In genomic region chr3:34751551-34751950, GRCm38 (mm10) we compare ENCODE assay signal across 15 mouse cellular contexts.
DNase-seq lines count a peak whose midpoint lies in the region; ATAC-seq and TF ChIP-seq lines count a peak whose summit lies in the region.
"Had no signal": no experiment of that assay in that cellular context is flagged by ENCODE, and none has a peak within 500 bp of the region (broad histone marks: within the 10 kb centered on the region; RNA-seq: fewer than 3 reads in every experiment).

No protein-coding gene starts in this region.

- no peak overlapping the region for H3K4me3 ChIP-seq in layer of hippocampus, adult 2 months
- no peak overlapping the region for H3K4me3 ChIP-seq in forebrain, embryonic 16.5 days (replicated peaks; ENCODE audit: low read length)
- H3K4me3 ChIP-seq in stomach, postnatal 0 days (ENCODE audit: low read depth, low read length) = no peak overlapping the region
- H3K4me3 ChIP-seq in heart, embryonic 10.5 days = no peak overlapping the region
- H3K4me3 ChIP-seq: embryonic facial prominence, embryonic 13.5 days; heart, embryonic 13.5 days; limb, embryonic 15.5 days had no signal

- TF ChIP-seq EP300 in stomach, postnatal 0 days (optimal IDR thresholded peaks at IDR 0.05) = no peak

- TF ChIP-seq CTCF in layer of hippocampus, adult 2 months (conservative IDR thresholded peaks at IDR 0.05) = peak; percentile 48
- peak; percentile 26 for TF ChIP-seq CTCF in stomach, postnatal 0 days (IDR thresholded peaks at IDR 0.05; ENCODE audit: low read depth)

- ATAC-seq in forebrain, embryonic 16.5 days = peak; percentile 64; the same call in 1 of the 2 replicates
- peak; percentile 45; the same call in 1 of the 2 replicates for ATAC-seq in stomach, postnatal 0 days (ENCODE audit: low FRiP score, low TSS enrichment)
- ATAC-seq: intestine, postnatal 0 days; Patski had no signal

- H3K4me2 ChIP-seq in forebrain, embryonic 16.5 days (ENCODE audit: low read length) = no peak overlapping the region
- H3K4me2 ChIP-seq in stomach, postnatal 0 days (replicated peaks; ENCODE audit: low read depth) = no peak overlapping the region
- H3K4me2 ChIP-seq: embryonic facial prominence, embryonic 13.5 days; heart, embryonic 13.5 days; limb, embryonic 15.5 days had no signal

- H3K9me3 ChIP-seq in forebrain, embryonic 16.5 days (ENCODE audit: control insufficient read depth, low read length) = no peaks in the 10 kb centered on the region
- H3K9me3 ChIP-seq in stomach, postnatal 0 days (ENCODE audit: control insufficient read depth, low read length) = no peaks in the 10 kb centered on the region
- no peaks in the 10 kb centered on the region for H3K9me3 ChIP-seq in heart, embryonic 10.5 days
- H3K9me3 ChIP-seq: embryonic facial prominence, embryonic 13.5 days; heart, embryonic 13.5 days; limb, embryonic 15.5 days had no signal

- H3K36me3 ChIP-seq in forebrain, embryonic 16.5 days (ENCODE audit: control insufficient read depth, insufficient read depth) = no peaks in the 10 kb centered on the region
- no peaks in the 10 kb centered on the region for H3K36me3 ChIP-seq in stomach, postnatal 0 days (ENCODE audit: control insufficient read depth, insufficient read depth, low read length)
- H3K36me3 ChIP-seq in heart, embryonic 10.5 days = no peaks in the 10 kb centered on the region
- H3K36me3 ChIP-seq: embryonic facial prominence, embryonic 13.5 days; heart, embryonic 13.5 days; limb, embryonic 15.5 days had no signal

- 49% methylated on average over 5 of the region's 5 CpGs for WGBS in forebrain, embryonic 16.5 days
- 47% methylated on average over 5 of the region's 5 CpGs for WGBS in stomach, postnatal 0 days
- 79% methylated on average over 5 of the region's 5 CpGs for WGBS in heart, embryonic 10.5 days

- no peaks in the 10 kb centered on the region for H3K27me3 ChIP-seq in forebrain, embryonic 16.5 days (replicated peaks; ENCODE audit: control insufficient read depth, insufficient read depth, low read length)
- H3K27me3 ChIP-seq in stomach, postnatal 0 days (ENCODE audit: control insufficient read depth, insufficient read depth, low read length) = no peaks in the 10 kb centered on the region
- no peaks in the 10 kb centered on the region for H3K27me3 ChIP-seq in heart, embryonic 10.5 days (ENCODE audit: insufficient read depth, poor library complexity, severe bottlenecking)
- H3K27me3 ChIP-seq: embryonic facial prominence, embryonic 13.5 days; heart, embryonic 13.5 days; limb, embryonic 15.5 days; Patski had no signal

- H3K9ac ChIP-seq in forebrain, embryonic 16.5 days (replicated peaks; ENCODE audit: low read depth, low read length) = no peak overlapping the region
- no peak overlapping the region for H3K9ac ChIP-seq in stomach, postnatal 0 days (ENCODE audit: low read length)
- H3K9ac ChIP-seq: embryonic facial prominence, embryonic 13.5 days; heart, embryonic 13.5 days; limb, embryonic 15.5 days had no signal

- DNase-seq in layer of hippocampus, adult 2 months (ENCODE audit: low spot score in 2 of 2) = no peak
- no peak for DNase-seq in layer of hippocampus, adult 11-12 months (ENCODE audit: low spot score)
- DNase-seq in right cerebral cortex, postnatal 14 days = peak; percentile 8
- no peak for DNase-seq in right cerebral cortex, postnatal 25 days
- peak; percentile 45 for DNase-seq in stomach, postnatal 0 days (ENCODE audit: low spot score)
- no peak for DNase-seq in heart, embryonic 10.5 days (ENCODE audit: low spot score)
- DNase-seq: adrenal gland, adult 8-10 months; cerebellum, postnatal 25 days; thymus, postnatal 14 days had no signal

- H3K27ac ChIP-seq in layer of hippocampus, adult 2 months = no peak overlapping the region
- no peak overlapping the region for H3K27ac ChIP-seq in forebrain, embryonic 16.5 days (ENCODE audit: low read length)
- H3K27ac ChIP-seq in stomach, postnatal 0 days (replicated peaks) = no peak overlapping the region
- H3K27ac ChIP-seq in heart, embryonic 10.5 days = no peak overlapping the region
- H3K27ac ChIP-seq: embryonic facial prominence, embryonic 13.5 days; heart, embryonic 13.5 days; limb, embryonic 15.5 days had no signal

- H3K4me1 ChIP-seq in forebrain, embryonic 16.5 days (replicated peaks; ENCODE audit: control insufficient read depth, insufficient read depth, low read length) = no peaks in the 10 kb centered on the region
- H3K4me1 ChIP-seq in stomach, postnatal 0 days (replicated peaks; ENCODE audit: control insufficient read depth, insufficient read depth) = no peaks in the 10 kb centered on the region
- no peaks in the 10 kb centered on the region for H3K4me1 ChIP-seq in heart, embryonic 10.5 days
- H3K4me1 ChIP-seq: embryonic facial prominence, embryonic 13.5 days; heart, embryonic 13.5 days; limb, embryonic 15.5 days had no signal

Comparison
In these comparisons a context has a peak if more than half of its experiments do, and no peak if none do; other contexts are left out.
1. DNase-seq: peak in right cerebral cortex, postnatal 14 days (single experiment) and stomach, postnatal 0 days (single experiment); none in layer of hippocampus, adult 2 months (0 of 2), layer of hippocampus, adult 11-12 months (single experiment), right cerebral cortex, postnatal 25 days (single experiment) and heart, embryonic 10.5 days (single experiment).